Comparison of ENCODE assay signal across 10 mouse cellular contexts in the genomic region with DNA sequence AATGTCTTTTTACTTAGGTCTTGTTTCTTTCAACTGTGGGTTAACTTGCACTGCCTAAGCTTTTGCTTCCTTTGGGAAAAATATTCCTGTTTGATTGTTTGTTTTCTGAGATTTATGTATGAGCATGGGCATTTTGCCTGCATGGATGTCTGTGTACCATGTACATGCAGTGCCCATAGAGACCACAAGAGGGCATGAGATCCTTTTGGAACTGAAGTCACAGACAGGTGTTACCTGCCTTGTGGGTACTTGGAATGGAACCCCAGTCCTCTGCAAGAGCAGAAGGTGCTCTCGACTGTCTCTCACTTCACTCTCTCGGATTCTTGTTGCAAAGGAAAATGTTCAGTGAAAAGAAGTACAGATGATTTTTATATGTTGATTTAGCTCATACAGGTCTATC.
DNase-seq lines count a peak whose midpoint lies in the region; ATAC-seq and TF ChIP-seq lines count a peak whose summit lies in the region.
"Had no signal": no experiment of that assay in that cellular context is flagged by ENCODE, and none has a peak within 500 bp of the region (broad histone marks: within the 10 kb centered on the region; RNA-seq: fewer than 3 reads in every experiment).

No protein-coding gene starts in this region.

- no peak overlapping the region for H3K4me2 ChIP-seq in midbrain, postnatal 0 days (ENCODE audit: low read depth, low read length, poor library complexity, severe bottlenecking)
- H3K4me2 ChIP-seq in midbrain, embryonic 14.5 days (ENCODE audit: low read length), result no peak overlapping the region
- H3K4me2 ChIP-seq in forebrain, embryonic 12.5 days, result no peak overlapping the region
- H3K4me2 ChIP-seq in hindbrain, embryonic 13.5 days, result no peak overlapping the region
- H3K4me2 ChIP-seq: heart, embryonic 15.5 days; lung, embryonic 15.5 days had no signal

- H3K4me3 ChIP-seq in midbrain, postnatal 0 days (ENCODE audit: low read depth, low read length), result no peak overlapping the region
- H3K4me3 ChIP-seq in midbrain, embryonic 14.5 days (replicated peaks; ENCODE audit: low read depth, low read length), result no peak overlapping the region
- H3K4me3 ChIP-seq in forebrain, embryonic 12.5 days (replicated peaks), result no peak overlapping the region
- H3K4me3 ChIP-seq in hindbrain, embryonic 13.5 days, result no peak overlapping the region
- H3K4me3 ChIP-seq: heart, embryonic 15.5 days; lung, embryonic 15.5 days had no signal

- peak; percentile 70 for TF ChIP-seq CTCF in midbrain, postnatal 0 days (IDR thresholded peaks at IDR 0.05)

- DNase-seq in embryo, embryonic 10 days (ENCODE audit: low spot score), result peak; percentile 55
- DNase-seq in embryo, embryonic 9.5 days (ENCODE audit: extremely low spot score), result no peak
- no peak for DNase-seq in midbrain, postnatal 0 days (ENCODE audit: low spot score)
- no peak for DNase-seq in midbrain, embryonic 14.5 days
- peak; percentile 55 for DNase-seq in adrenal gland, postnatal 10 days
- DNase-seq in kidney, postnatal 36 days, result peak; percentile 49 to 77

- H3K36me3 ChIP-seq in midbrain, postnatal 0 days (ENCODE audit: insufficient read depth, low read length), result peaks cover 5% of the 10 kb centered on the region; the same call in 1 of the 2 replicates
- peaks cover 13% of the 10 kb centered on the region; the same call in 1 of the 2 replicates for H3K36me3 ChIP-seq in midbrain, embryonic 14.5 days (ENCODE audit: control insufficient read depth, insufficient read depth, low read length)
- H3K36me3 ChIP-seq in forebrain, embryonic 12.5 days (replicated peaks), result peaks cover 25% of the 10 kb centered on the region
- H3K36me3 ChIP-seq in hindbrain, embryonic 13.5 days, result peaks cover 38% of the 10 kb centered on the region
- H3K36me3 ChIP-seq: heart, embryonic 15.5 days; lung, embryonic 15.5 days had no signal

- WGBS in midbrain, postnatal 0 days, result 95% methylated on average over 2 of the region's 2 CpGs
- WGBS in midbrain, embryonic 14.5 days, result 92% methylated on average over 2 of the region's 2 CpGs
- 96% methylated on average over 2 of the region's 2 CpGs for WGBS in forebrain, embryonic 12.5 days
- WGBS in hindbrain, embryonic 13.5 days, result 98% methylated on average over 2 of the region's 2 CpGs

- no peak for ATAC-seq in midbrain, postnatal 0 days (ENCODE audit: low FRiP score)
- ATAC-seq in midbrain, embryonic 14.5 days (ENCODE audit: low FRiP score, low TSS enrichment), result no peak
- ATAC-seq in forebrain, embryonic 12.5 days (ENCODE audit: low FRiP score), result no peak
- no peak for ATAC-seq in hindbrain, embryonic 13.5 days (ENCODE audit: low FRiP score)

- no peak overlapping the region for H3K9ac ChIP-seq in midbrain, postnatal 0 days (replicated peaks; ENCODE audit: low read length, poor library complexity, severe bottlenecking)
- H3K9ac ChIP-seq in midbrain, embryonic 14.5 days (replicated peaks; ENCODE audit: low read length), result no peak overlapping the region
- H3K9ac ChIP-seq in forebrain, embryonic 12.5 days, result no peak overlapping the region
- H3K9ac ChIP-seq in hindbrain, embryonic 13.5 days, result no peak overlapping the region
- H3K9ac ChIP-seq: heart, embryonic 15.5 days; lung, embryonic 15.5 days had no signal

- no peak overlapping the region for H3K27ac ChIP-seq in midbrain, postnatal 0 days (ENCODE audit: low read depth, low read length)
- H3K27ac ChIP-seq in midbrain, embryonic 14.5 days (replicated peaks; ENCODE audit: low read depth, low read length), result no peak overlapping the region
- no peak overlapping the region for H3K27ac ChIP-seq in forebrain, embryonic 12.5 days
- H3K27ac ChIP-seq in hindbrain, embryonic 13.5 days, result no peak overlapping the region
- H3K27ac ChIP-seq: heart, embryonic 15.5 days; lung, embryonic 15.5 days had no signal

- no peaks in the 10 kb centered on the region for H3K9me3 ChIP-seq in midbrain, postnatal 0 days (ENCODE audit: low read length)
- H3K9me3 ChIP-seq in midbrain, embryonic 14.5 days (ENCODE audit: control insufficient read depth, low read length), result no peaks in the 10 kb centered on the region
- no peaks in the 10 kb centered on the region for H3K9me3 ChIP-seq in forebrain, embryonic 12.5 days
- no peaks in the 10 kb centered on the region for H3K9me3 ChIP-seq in hindbrain, embryonic 13.5 days
- H3K9me3 ChIP-seq: heart, embryonic 15.5 days; lung, embryonic 15.5 days had no signal

- no peaks in the 10 kb centered on the region for H3K4me1 ChIP-seq in midbrain, postnatal 0 days (ENCODE audit: insufficient read depth, low read length)
- H3K4me1 ChIP-seq in midbrain, embryonic 14.5 days (ENCODE audit: control insufficient read depth, insufficient read depth, low read length), result no peaks in the 10 kb centered on the region
- H3K4me1 ChIP-seq in forebrain, embryonic 12.5 days, result peaks cover 4% of the 10 kb centered on the region; the same call in 1 of the 2 replicates
- H3K4me1 ChIP-seq in hindbrain, embryonic 13.5 days (replicated peaks), result no peaks in the 10 kb centered on the region
- H3K4me1 ChIP-seq: heart, embryonic 15.5 days; lung, embryonic 15.5 days had no signal

- no peaks in the 10 kb centered on the region for H3K27me3 ChIP-seq in midbrain, postnatal 0 days (ENCODE audit: insufficient read depth, low read length)
- H3K27me3 ChIP-seq in midbrain, embryonic 14.5 days (ENCODE audit: control insufficient read depth, insufficient read depth, low read length), result no peaks in the 10 kb centered on the region
- H3K27me3 ChIP-seq in forebrain, embryonic 12.5 days, result no peaks in the 10 kb centered on the region
- no peaks in the 10 kb centered on the region for H3K27me3 ChIP-seq in hindbrain, embryonic 13.5 days
- H3K27me3 ChIP-seq: heart, embryonic 15.5 days; lung, embryonic 15.5 days had no signal

Comparison
In these comparisons a context has a peak if more than half of its experiments do, and no peak if none do; other contexts are left out.
1. DNase-seq: peak in embryo, embryonic 10 days (single experiment), adrenal gland, postnatal 10 days (single experiment) and kidney, postnatal 36 days (2 of 2); none in embryo, embryonic 9.5 days (single experiment), midbrain, postnatal 0 days (single experiment) and midbrain, embryonic 14.5 days (single experiment).